ENCODE assay signal across 8 mouse cellular contexts in genomic region chr5:73405981-73406722, GRCm38 (mm10). TPM values are rescaled to one million over a fixed set of nuclear protein-coding genes. Genes with fewer than 3 reads are reported as not detected.
DNase-seq lines count a peak whose midpoint lies in the region; ATAC-seq and TF ChIP-seq lines count a peak whose summit lies in the region.

TSS of gene Cwh43 (plus strand) at chr5:73406075.

- TF ChIP-seq CTCF in E14TG2a.4 (conservative IDR thresholded peaks at IDR 0.05; ENCODE audit: low read length) = no peak

- peak within 1 kb of the TSS; percentile 79 for H3K4me3 ChIP-seq in E14TG2a.4 (replicated peaks; ENCODE audit: low read length)
- H3K4me3 ChIP-seq in forebrain, embryonic 16.5 days (replicated peaks; ENCODE audit: low read length) = peak within 1 kb of the TSS; percentile 38

- ATAC-seq in forebrain, embryonic 16.5 days = peak; percentile 45
- no peak for ATAC-seq in erythroblast, adult 5-6 weeks (replicated peaks; ENCODE audit: low FRiP score, poor library complexity, severe bottlenecking)

- no peaks in the 10 kb centered on the region for H3K9me3 ChIP-seq in E14TG2a.4 (ENCODE audit: low read length)
- no peaks in the 10 kb centered on the region for H3K9me3 ChIP-seq in forebrain, embryonic 16.5 days (ENCODE audit: control insufficient read depth, low read length)

- no peaks in the 10 kb centered on the region for H3K36me3 ChIP-seq in E14TG2a.4 (ENCODE audit: insufficient read depth, low read length)
- no peaks in the 10 kb centered on the region for H3K36me3 ChIP-seq in forebrain, embryonic 16.5 days (ENCODE audit: control insufficient read depth, insufficient read depth)

- peak within 1 kb of the TSS; percentile 61 for H3K4me2 ChIP-seq in forebrain, embryonic 16.5 days (ENCODE audit: low read length)

- peaks cover 44% of the 10 kb centered on the region for H3K27me3 ChIP-seq in E14TG2a.4 (ENCODE audit: insufficient read depth, low read length)
- H3K27me3 ChIP-seq in forebrain, embryonic 16.5 days (replicated peaks; ENCODE audit: control insufficient read depth, insufficient read depth, low read length) = peaks cover 24% of the 10 kb centered on the region

- 4% methylated on average over 49 of the region's 49 CpGs for WGBS in forebrain, embryonic 16.5 days

- H3K27ac ChIP-seq in forebrain, embryonic 16.5 days (ENCODE audit: low read length) = no peak within 1 kb of the TSS

- peak within 1 kb of the TSS; percentile 26; the same call in 1 of the 2 replicates for H3K9ac ChIP-seq in forebrain, embryonic 16.5 days (replicated peaks; ENCODE audit: low read depth, low read length)

- DNase-seq in heart, adult 11 months = peak; percentile 87
- DNase-seq in heart, adult 8-10 months (ENCODE audit: low spot score) = no peak
- peak; percentile 31 for DNase-seq in kidney, postnatal 10 days
- DNase-seq in neural tube, embryonic 10.5 days (ENCODE audit: extremely low spot score, low spot score) = peak; percentile 39
- DNase-seq in c-Kit-positive CD71-positive TER-119-positive erythroid progenitor cells, embryonic 14.5 days (ENCODE audit: low spot score) = no peak

- H3K4me1 ChIP-seq in E14TG2a.4 (replicated peaks; ENCODE audit: low read depth, low read length) = peaks cover 24% of the 10 kb centered on the region
- H3K4me1 ChIP-seq in forebrain, embryonic 16.5 days (replicated peaks; ENCODE audit: control insufficient read depth, insufficient read depth, low read length) = peaks cover 9% of the 10 kb centered on the region

RNA-seq across cellular contexts. Expression of gene Cwh43, which starts in this region (rescaled TPM):
- total RNA-seq in heart, adult 8-10 months (2022) = not detected
- 0.17 TPM in 1 of 2 replicates, not detected in the other for polyA plus RNA-seq in forebrain, embryonic 16.5 days (2015; fragmentation: Nextera tagmentation; extraction: Ambion mirVana)
- total RNA-seq in erythroblast, adult 5-6 weeks (2015; ENCODE audit: low replicate concordance) = not detected in 2 replicates
- not detected in 2 replicates for total RNA-seq in erythroblast, adult 5-6 weeks (2017; ENCODE audit: low replicate concordance)

Comparison
In these comparisons a context has a peak if more than half of its experiments do, and no peak if none do; other contexts are left out.
1. DNase-seq: peak in heart, adult 11 months (single experiment), kidney, postnatal 10 days (single experiment) and neural tube, embryonic 10.5 days (single experiment); none in heart, adult 8-10 months (single experiment) and c-Kit-positive CD71-positive TER-119-positive erythroid progenitor cells, embryonic 14.5 days (single experiment).
2. Peak in ATAC-seq, H3K4me3 ChIP-seq, H3K9ac ChIP-seq and H3K4me2 ChIP-seq in forebrain, embryonic 16.5 days; RNA of the gene not detected or under 1 TPM.